ENCODE assay signal across 8 mouse cellular contexts in the genomic region with DNA sequence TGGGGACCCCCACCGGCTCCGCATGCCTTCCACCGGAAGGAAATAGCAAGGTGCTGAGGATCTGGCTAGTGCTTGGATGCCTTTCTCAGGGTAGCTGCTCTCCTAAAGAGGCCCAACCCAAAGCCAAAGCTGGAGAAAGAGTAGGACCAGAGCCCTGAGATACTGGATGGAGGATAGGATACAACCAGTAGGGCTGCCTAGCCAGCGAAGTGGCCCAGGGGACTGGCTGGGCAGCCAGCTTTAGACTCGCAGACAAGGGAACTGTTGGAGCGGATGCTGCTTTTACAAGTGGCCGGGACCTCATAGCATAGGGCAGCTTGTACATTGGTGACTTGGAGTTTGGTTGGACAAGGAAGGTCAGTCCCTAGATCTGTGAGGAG. TPM values are rescaled to one million over a fixed set of nuclear protein-coding genes. Genes with fewer than 3 reads are reported as not detected.
DNase-seq lines count a peak whose midpoint lies in the region; ATAC-seq and TF ChIP-seq lines count a peak whose summit lies in the region.

No protein-coding gene starts in this region.

- H3K36me3 ChIP-seq in lung, postnatal 0 days (ENCODE audit: insufficient read depth, low read length), result no peaks in the 10 kb centered on the region
- no peaks in the 10 kb centered on the region for H3K36me3 ChIP-seq in forebrain, embryonic 11.5 days (ENCODE audit: control insufficient read depth, insufficient read depth, low read length)
- no peaks in the 10 kb centered on the region for H3K36me3 ChIP-seq in limb, embryonic 11.5 days (ENCODE audit: control insufficient read depth, insufficient read depth, low read length)
- no peaks in the 10 kb centered on the region for H3K36me3 ChIP-seq in small intestine, adult 2 months (ENCODE audit: control insufficient read depth, insufficient read depth, low read length)

- no peak overlapping the region for H3K27ac ChIP-seq in lung, postnatal 0 days (ENCODE audit: low read length)
- no peak overlapping the region for H3K27ac ChIP-seq in forebrain, embryonic 11.5 days (ENCODE audit: low read depth, low read length)
- no peak overlapping the region for H3K27ac ChIP-seq in limb, embryonic 11.5 days (replicated peaks; ENCODE audit: low read depth, low read length)
- no peak overlapping the region for H3K27ac ChIP-seq in small intestine, adult 2 months (ENCODE audit: insufficient read depth, low read depth, low read length)

- 65% methylated on average over 7 of the region's 7 CpGs for WGBS in lung, postnatal 0 days
- 64% methylated on average over 7 of the region's 7 CpGs for WGBS in forebrain, embryonic 11.5 days
- 59% methylated on average over 7 of the region's 7 CpGs for WGBS in limb, embryonic 11.5 days
- 91% methylated on average over 7 of the region's 7 CpGs for WGBS in small intestine, adult 2 months

- TF ChIP-seq EP300 in lung, postnatal 0 days (IDR thresholded peaks at IDR 0.05), result no peak

- H3K27me3 ChIP-seq in lung, postnatal 0 days (replicated peaks; ENCODE audit: insufficient read depth, low read length), result no peaks in the 10 kb centered on the region
- peaks cover 16% of the 10 kb centered on the region; the same call in 1 of the 2 replicates for H3K27me3 ChIP-seq in forebrain, embryonic 11.5 days (ENCODE audit: control insufficient read depth, insufficient read depth, low read length)
- H3K27me3 ChIP-seq in limb, embryonic 11.5 days (ENCODE audit: control insufficient read depth, insufficient read depth, low read length), result peaks cover 13% of the 10 kb centered on the region; the same call in 1 of the 2 replicates
- peaks cover 8% of the 10 kb centered on the region; the same call in 1 of the 2 replicates for H3K27me3 ChIP-seq in small intestine, adult 2 months (ENCODE audit: control insufficient read depth, insufficient read depth, low read length)

- no peak for DNase-seq in lung, postnatal 0 days (ENCODE audit: low spot score)
- no peak for DNase-seq in lung, adult 18-20 months
- DNase-seq in forebrain, embryonic 11.5 days (ENCODE audit: low spot score), result no peak
- no peak for DNase-seq in limb, embryonic 11.5 days (ENCODE audit: low spot score)
- no peak for DNase-seq in adipocyte (ENCODE audit: low spot score)
- no peak for DNase-seq in thymus, postnatal 10 days (ENCODE audit: low spot score in 2 of 2)

- 0 out of 2 replicates have a peak overlapping the region, but pooled peaks have one; percentile 32 for H3K9ac ChIP-seq in lung, postnatal 0 days (replicated peaks; ENCODE audit: low read depth)
- no peak overlapping the region for H3K9ac ChIP-seq in forebrain, embryonic 11.5 days (ENCODE audit: low read length)
- H3K9ac ChIP-seq in limb, embryonic 11.5 days (ENCODE audit: low read length), result no peak overlapping the region; the same call in 1 of the 2 replicates

- no peak for TF ChIP-seq POLR2A in small intestine, adult 2 months (IDR thresholded peaks at IDR 0.05; ENCODE audit: low read depth, low read length)

- H3K4me3 ChIP-seq in lung, postnatal 0 days (ENCODE audit: low read depth, low read length), result peak overlapping the region; percentile 42
- H3K4me3 ChIP-seq in forebrain, embryonic 11.5 days (ENCODE audit: low read depth, low read length), result 0 out of 2 replicates have a peak overlapping the region, but pooled peaks have one; percentile 36
- H3K4me3 ChIP-seq in limb, embryonic 11.5 days (ENCODE audit: low read depth, low read length), result peak overlapping the region; percentile 35
- H3K4me3 ChIP-seq in small intestine, adult 2 months (ENCODE audit: low read depth, low read length), result peak overlapping the region; percentile 59

- H3K4me1 ChIP-seq in lung, postnatal 0 days (ENCODE audit: insufficient read depth, low read depth, low read length), result peaks cover 9% of the 10 kb centered on the region; the same call in 1 of the 2 replicates
- H3K4me1 ChIP-seq in forebrain, embryonic 11.5 days (replicated peaks; ENCODE audit: control insufficient read depth, insufficient read depth, low read length), result peaks cover 6% of the 10 kb centered on the region; the same call in 1 of the 2 replicates
- H3K4me1 ChIP-seq in limb, embryonic 11.5 days (ENCODE audit: control insufficient read depth, insufficient read depth, low read length), result peaks cover 7% of the 10 kb centered on the region; the same call in 1 of the 2 replicates
- H3K4me1 ChIP-seq in small intestine, adult 2 months (ENCODE audit: control insufficient read depth, insufficient read depth, insufficient read length, low read length), result no peaks in the 10 kb centered on the region; the same call in 1 of the 2 replicates

- H3K4me2 ChIP-seq in lung, postnatal 0 days (replicated peaks; ENCODE audit: low read depth, low read length), result peak overlapping the region; percentile 66
- H3K4me2 ChIP-seq in forebrain, embryonic 11.5 days (ENCODE audit: low read depth, low read length, severe bottlenecking), result peak overlapping the region; percentile 87; the same call in 1 of the 2 replicates
- H3K4me2 ChIP-seq in limb, embryonic 11.5 days (ENCODE audit: low read depth, severe bottlenecking), result peak overlapping the region; percentile 72

- ATAC-seq in lung, postnatal 0 days, result no peak
- no peak for ATAC-seq in forebrain, embryonic 11.5 days (replicated peaks; ENCODE audit: low FRiP score)
- ATAC-seq in limb, embryonic 11.5 days (ENCODE audit: insufficient number of reproducible peaks, low FRiP score, low TSS enrichment, low read depth), result no peak
- ATAC-seq in cerebellum, adult (ENCODE audit: insufficient number of reproducible peaks, low FRiP score, low TSS enrichment), result no peak

- no peak for TF ChIP-seq CTCF in lung, postnatal 0 days (IDR thresholded peaks at IDR 0.05)
- no peak for TF ChIP-seq CTCF in small intestine, adult 2 months (IDR thresholded peaks at IDR 0.05; ENCODE audit: extremely low read depth, insufficient read length, insufficient replicate concordance, low read depth, low read length)

- no peaks in the 10 kb centered on the region for H3K9me3 ChIP-seq in lung, postnatal 0 days (ENCODE audit: low read length)
- H3K9me3 ChIP-seq in forebrain, embryonic 11.5 days (ENCODE audit: control insufficient read depth, low read length), result no peaks in the 10 kb centered on the region
- H3K9me3 ChIP-seq in limb, embryonic 11.5 days (ENCODE audit: control insufficient read depth, low read length), result no peaks in the 10 kb centered on the region

RNA-seq across cellular contexts. Expression of gene Adcy7, which starts 0.8 kb away (rescaled TPM):
- 16.5 and 17.6 TPM in 2 replicates for polyA plus RNA-seq in lung, postnatal 0 days (2015; fragmentation: Nextera tagmentation; extraction: Ambion mirVana)
- 3.0 and 3.4 TPM in 2 replicates for polyA plus RNA-seq in forebrain, embryonic 11.5 days (2014; fragmentation: Nextera tagmentation; extraction: Ambion mirVana)
- 1.8 and 2.3 TPM in 2 replicates for polyA plus RNA-seq in limb, embryonic 11.5 days (2014; fragmentation: Nextera tagmentation; extraction: Ambion mirVana)
- 6.4 and 7.7 TPM in 2 replicates for polyA plus RNA-seq in small intestine, adult 2 months (2012; rRNA removed)
